9 mouse cellular contexts compared by ENCODE assay signal in genomic region chr7:24462388-24463319, GRCm38 (mm10). TPM values are rescaled to one million over a fixed set of nuclear protein-coding genes. Genes with fewer than 3 reads are reported as not detected.
A peak's percentile ranks its signal among the peaks of the same experiment; 100 is the strongest.
DNase-seq lines count a peak whose midpoint lies in the region; ATAC-seq and TF ChIP-seq lines count a peak whose summit lies in the region.
"Had no signal": no experiment of that assay in that cellular context is flagged by ENCODE, and none has a peak within 500 bp of the region (broad histone marks: within the 10 kb centered on the region; RNA-seq: fewer than 3 reads in every experiment).

TSS of gene Plaur (plus strand) at chr7:24462484.

- DNase-seq in lung, postnatal 36 days, result peak; percentile 79
- DNase-seq in cerebellum, postnatal 36 days, result no peak
- DNase-seq in right cerebral cortex, adult 18-20 months, result no peak

- under 1% methylated on average over 27 of the region's 27 CpGs for WGBS in bone marrow, adult 2 months
- 3% methylated on average over 27 of the region's 27 CpGs for WGBS in heart, embryonic 11.5 days (ENCODE audit: insufficient replicate concordance)
- 4% methylated on average over 26 of the region's 27 CpGs for WGBS in kidney, embryonic 16.5 days
- 2% methylated on average over 27 of the region's 27 CpGs for WGBS in stomach, embryonic 15.5 days

- peaks cover 85% of the 10 kb centered on the region for H3K4me1 ChIP-seq in E14TG2a.4 (replicated peaks; ENCODE audit: low read depth, low read length)
- H3K4me1 ChIP-seq in bone marrow, adult 2 months (ENCODE audit: control insufficient read depth, insufficient read depth, low read length), result peaks cover 8% of the 10 kb centered on the region
- peaks cover 10% of the 10 kb centered on the region; the same call in 1 of the 2 replicates for H3K4me1 ChIP-seq in heart, embryonic 11.5 days (ENCODE audit: control insufficient read depth, insufficient read depth, low read length)
- peaks cover 21% of the 10 kb centered on the region for H3K4me1 ChIP-seq in kidney, embryonic 16.5 days (ENCODE audit: insufficient read depth, low read length)
- H3K4me1 ChIP-seq in stomach, embryonic 15.5 days, result peaks cover 27% of the 10 kb centered on the region

- TF ChIP-seq CTCF in E14TG2a.4 (conservative IDR thresholded peaks at IDR 0.05; ENCODE audit: low read length), result no peak
- no peak for TF ChIP-seq CTCF in bone marrow, adult 2 months (IDR thresholded peaks at IDR 0.05; ENCODE audit: control insufficient read depth, insufficient read depth, low read length)

- peak within 1 kb of the TSS; percentile 56 for H3K4me2 ChIP-seq in heart, embryonic 11.5 days
- peak within 1 kb of the TSS; percentile 66 for H3K4me2 ChIP-seq in kidney, embryonic 16.5 days (replicated peaks; ENCODE audit: low read depth, low read length)
- peak within 1 kb of the TSS; percentile 68 for H3K4me2 ChIP-seq in stomach, embryonic 15.5 days

- H3K36me3 ChIP-seq in E14TG2a.4 (ENCODE audit: insufficient read depth, low read length), result peaks cover 28% of the 10 kb centered on the region
- no peaks in the 10 kb centered on the region for H3K36me3 ChIP-seq in heart, embryonic 11.5 days (ENCODE audit: control insufficient read depth, insufficient read depth, low read length)
- H3K36me3 ChIP-seq in kidney, embryonic 16.5 days (ENCODE audit: insufficient read depth, low read length), result 0 out of 2 replicates have a peak, but pooled peaks cover 3% of the 10 kb centered on the region
- H3K36me3 ChIP-seq in stomach, embryonic 15.5 days, result peaks cover 8% of the 10 kb centered on the region; the same call in 1 of the 2 replicates

- no peaks in the 10 kb centered on the region for H3K9me3 ChIP-seq in E14TG2a.4 (ENCODE audit: low read length)
- no peaks in the 10 kb centered on the region for H3K9me3 ChIP-seq in heart, embryonic 11.5 days (replicated peaks; ENCODE audit: control insufficient read depth, low read length)
- no peaks in the 10 kb centered on the region for H3K9me3 ChIP-seq in kidney, embryonic 16.5 days (ENCODE audit: low read length)
- H3K9me3 ChIP-seq in stomach, embryonic 15.5 days, result no peaks in the 10 kb centered on the region

- peak within 1 kb of the TSS; percentile 78 for H3K4me3 ChIP-seq in E14TG2a.4 (replicated peaks; ENCODE audit: low read length)
- H3K4me3 ChIP-seq in bone marrow, adult 2 months (replicated peaks; ENCODE audit: control insufficient read depth, low read depth, low read length), result peak within 1 kb of the TSS; percentile 87
- H3K4me3 ChIP-seq in heart, embryonic 11.5 days (ENCODE audit: low read depth, low read length), result peak within 1 kb of the TSS; percentile 30
- H3K4me3 ChIP-seq in kidney, embryonic 16.5 days (ENCODE audit: low read length), result peak within 1 kb of the TSS; percentile 45
- H3K4me3 ChIP-seq in stomach, embryonic 15.5 days (replicated peaks), result peak within 1 kb of the TSS; percentile 44
- H3K4me3 ChIP-seq: erythroblast, embryonic 14.5 days had no signal

- peak within 1 kb of the TSS; percentile 90 for H3K27ac ChIP-seq in bone marrow, adult 2 months (ENCODE audit: control insufficient read depth, insufficient read depth, low read depth, low read length, poor library complexity)
- no peak within 1 kb of the TSS for H3K27ac ChIP-seq in heart, embryonic 11.5 days (ENCODE audit: low read depth, low read length)
- peak within 1 kb of the TSS; percentile 88 for H3K27ac ChIP-seq in kidney, embryonic 16.5 days (ENCODE audit: low read length)
- peak within 1 kb of the TSS; percentile 84 for H3K27ac ChIP-seq in stomach, embryonic 15.5 days

- peak within 1 kb of the TSS; percentile 43; the same call in 1 of the 2 replicates for H3K9ac ChIP-seq in heart, embryonic 11.5 days (ENCODE audit: low read depth, low read length)
- peak within 1 kb of the TSS; percentile 54 for H3K9ac ChIP-seq in kidney, embryonic 16.5 days (replicated peaks; ENCODE audit: low read length)
- no peak within 1 kb of the TSS for H3K9ac ChIP-seq in stomach, embryonic 15.5 days

- peaks cover 18% of the 10 kb centered on the region for H3K27me3 ChIP-seq in E14TG2a.4 (ENCODE audit: insufficient read depth, low read length)
- H3K27me3 ChIP-seq in heart, embryonic 11.5 days (ENCODE audit: control insufficient read depth, insufficient read depth, low read length), result no peaks in the 10 kb centered on the region
- no peaks in the 10 kb centered on the region for H3K27me3 ChIP-seq in kidney, embryonic 16.5 days (ENCODE audit: insufficient read depth, low read length)
- no peaks in the 10 kb centered on the region for H3K27me3 ChIP-seq in stomach, embryonic 15.5 days (replicated peaks)

- peak; percentile 59; the same call in 1 of the 2 replicates for ATAC-seq in heart, embryonic 11.5 days (replicated peaks; ENCODE audit: insufficient number of reproducible peaks, low FRiP score, low TSS enrichment)
- ATAC-seq in kidney, embryonic 16.5 days (ENCODE audit: low FRiP score, low TSS enrichment), result peak; percentile 77
- peak; percentile 65; the same call in 1 of the 2 replicates for ATAC-seq in stomach, embryonic 15.5 days (ENCODE audit: insufficient read depth, low FRiP score, low read depth)

- TF ChIP-seq POLR2A in bone marrow, adult 2 months (IDR thresholded peaks at IDR 0.05; ENCODE audit: borderline replicate concordance, control insufficient read depth, low read depth, low read length), result peak; percentile 90

RNA-seq across cellular contexts. Expression of gene Plaur, which starts in this region (rescaled TPM):
- polyA plus RNA-seq in bone marrow, adult 2 months (2011; ENCODE audit: insufficient read depth, insufficient read length, low replicate concordance, missing spikeins), result 31.6 and 85.4 TPM in 2 replicates
- 5.6 and 6.9 TPM in 2 replicates for polyA plus RNA-seq in heart, embryonic 11.5 days (2014; fragmentation: Nextera tagmentation; extraction: Ambion mirVana)
- polyA plus RNA-seq in kidney, embryonic 16.5 days (2015; fragmentation: Nextera tagmentation; extraction: Ambion mirVana), result 16.3 and 18.5 TPM in 2 replicates
- 12.1 and 12.3 TPM in 2 replicates for polyA plus RNA-seq in stomach, embryonic 15.5 days (2015; fragmentation: Nextera tagmentation; extraction: Ambion mirVana)

Comparison
In these comparisons a context has a peak if more than half of its experiments do, and no peak if none do; other contexts are left out.
1. H3K4me3 ChIP-seq: peak in every context shown above with its lines; median percentile 87 in bone marrow, adult 2 months; 78 in E14TG2a.4; 45 in kidney, embryonic 16.5 days; 44 in stomach, embryonic 15.5 days; 30 in heart, embryonic 11.5 days.